Comparison of ENCODE assay signal across 9 mouse cellular contexts in genomic region chr15:99974476-99975220, GRCm38 (mm10). TPM values are rescaled to one million over a fixed set of nuclear protein-coding genes. Genes with fewer than 3 reads are reported as not detected.
DNase-seq lines count a peak whose midpoint lies in the region; ATAC-seq and TF ChIP-seq lines count a peak whose summit lies in the region.
"Had no signal": no experiment of that assay in that cellular context is flagged by ENCODE, and none has a peak within 500 bp of the region (broad histone marks: within the 10 kb centered on the region; RNA-seq: fewer than 3 reads in every experiment).

No protein-coding gene starts in this region.

- no peak for TF ChIP-seq CTCF in bone marrow macrophage, adult 2 months (IDR thresholded peaks at IDR 0.05; ENCODE audit: low read depth, low read length)
- no peak for TF ChIP-seq CTCF in embryonic fibroblast, embryonic 13.5 days (IDR thresholded peaks at IDR 0.05; ENCODE audit: borderline replicate concordance, insufficient read depth, low read length)

- peak overlapping the region; percentile 88 for H3K4me2 ChIP-seq in hindbrain, embryonic 12.5 days (replicated peaks)
- H3K4me2 ChIP-seq in hindbrain, embryonic 11.5 days (replicated peaks; ENCODE audit: low read depth, low read length) = no peak overlapping the region
- peak overlapping the region; percentile 32; the same call in 1 of the 2 replicates for H3K4me2 ChIP-seq in liver, embryonic 16.5 days (ENCODE audit: low read depth, low read length)

- no peak for ATAC-seq in hindbrain, embryonic 12.5 days (ENCODE audit: low FRiP score)
- no peak for ATAC-seq in hindbrain, embryonic 11.5 days (ENCODE audit: low FRiP score)
- ATAC-seq in liver, embryonic 16.5 days (ENCODE audit: low read depth) = no peak

- no peak overlapping the region for H3K4me3 ChIP-seq in hindbrain, embryonic 12.5 days
- H3K4me3 ChIP-seq in hindbrain, embryonic 11.5 days (ENCODE audit: low read depth, low read length) = no peak overlapping the region
- H3K4me3 ChIP-seq in bone marrow macrophage, adult 2 months (ENCODE audit: insufficient read depth, low read length) = peak overlapping the region; percentile 30; the same call in 1 of the 2 replicates
- H3K4me3 ChIP-seq in embryonic fibroblast, embryonic 13.5 days (ENCODE audit: insufficient read depth, low read length) = peak overlapping the region; percentile 26
- H3K4me3 ChIP-seq in liver, embryonic 16.5 days (ENCODE audit: low read depth, low read length) = peak overlapping the region; percentile 19; the same call in 1 of the 2 replicates

- no peak overlapping the region for H3K9ac ChIP-seq in hindbrain, embryonic 12.5 days
- no peak overlapping the region for H3K9ac ChIP-seq in hindbrain, embryonic 11.5 days (ENCODE audit: low read depth, low read length)
- H3K9ac ChIP-seq in liver, embryonic 16.5 days (ENCODE audit: low read depth, low read length) = no peak overlapping the region

- no peaks in the 10 kb centered on the region for H3K27me3 ChIP-seq in hindbrain, embryonic 12.5 days
- no peaks in the 10 kb centered on the region for H3K27me3 ChIP-seq in hindbrain, embryonic 11.5 days (ENCODE audit: control insufficient read depth, insufficient read depth, low read length)
- no peaks in the 10 kb centered on the region for H3K27me3 ChIP-seq in liver, embryonic 16.5 days (ENCODE audit: control insufficient read depth, insufficient read depth, low read depth, low read length)

- TF ChIP-seq POLR2A in bone marrow macrophage, adult 2 months (IDR thresholded peaks at IDR 0.05; ENCODE audit: borderline replicate concordance, low read depth, low read length) = no peak
- TF ChIP-seq POLR2A in embryonic fibroblast, embryonic 13.5 days (IDR thresholded peaks at IDR 0.05; ENCODE audit: low read depth, low read length) = no peak

- DNase-seq in hindbrain, embryonic 11.5 days (ENCODE audit: low spot score) = no peak
- no peak for DNase-seq in layer of hippocampus, postnatal 14 days (ENCODE audit: low spot score in 2 of 2)
- DNase-seq in ovary, postnatal 14 days (ENCODE audit: low spot score) = no peak
- DNase-seq: right cerebral cortex, postnatal 25 days had no signal

- no peaks in the 10 kb centered on the region for H3K36me3 ChIP-seq in hindbrain, embryonic 12.5 days
- no peaks in the 10 kb centered on the region for H3K36me3 ChIP-seq in hindbrain, embryonic 11.5 days (ENCODE audit: control insufficient read depth, insufficient read depth, low read length)
- H3K36me3 ChIP-seq in liver, embryonic 16.5 days (ENCODE audit: control insufficient read depth, insufficient read depth) = no peaks in the 10 kb centered on the region

- no peak overlapping the region for H3K27ac ChIP-seq in hindbrain, embryonic 12.5 days
- no peak overlapping the region for H3K27ac ChIP-seq in hindbrain, embryonic 11.5 days (ENCODE audit: low read depth, low read length)
- no peak overlapping the region for H3K27ac ChIP-seq in bone marrow macrophage, adult 2 months (ENCODE audit: insufficient read depth, low read depth, low read length)
- no peak overlapping the region for H3K27ac ChIP-seq in embryonic fibroblast, embryonic 13.5 days (ENCODE audit: insufficient read depth, low read length)
- H3K27ac ChIP-seq in liver, embryonic 16.5 days (ENCODE audit: low read length) = no peak overlapping the region

- 0 out of 2 replicates have a peak, but pooled peaks cover 3% of the 10 kb centered on the region for H3K4me1 ChIP-seq in hindbrain, embryonic 12.5 days
- no peaks in the 10 kb centered on the region for H3K4me1 ChIP-seq in hindbrain, embryonic 11.5 days (replicated peaks; ENCODE audit: control insufficient read depth, insufficient read depth, low read length)
- H3K4me1 ChIP-seq in bone marrow macrophage, adult 2 months (ENCODE audit: control insufficient read depth, insufficient read depth, low read length) = peaks cover 23% of the 10 kb centered on the region
- H3K4me1 ChIP-seq in embryonic fibroblast, embryonic 13.5 days (ENCODE audit: control insufficient read depth, insufficient read depth, low read length) = no peaks in the 10 kb centered on the region; the same call in 1 of the 2 replicates
- peaks cover 15% of the 10 kb centered on the region for H3K4me1 ChIP-seq in liver, embryonic 16.5 days (ENCODE audit: control insufficient read depth, low read depth, low read length)

- no peaks in the 10 kb centered on the region for H3K9me3 ChIP-seq in hindbrain, embryonic 12.5 days (replicated peaks)
- no peaks in the 10 kb centered on the region for H3K9me3 ChIP-seq in hindbrain, embryonic 11.5 days (ENCODE audit: control insufficient read depth, low read length)
- no peaks in the 10 kb centered on the region for H3K9me3 ChIP-seq in liver, embryonic 16.5 days (replicated peaks; ENCODE audit: control insufficient read depth, low read length)

- 79% methylated on average over 2 of the region's 2 CpGs for WGBS in hindbrain, embryonic 12.5 days
- WGBS in hindbrain, embryonic 11.5 days = 86% methylated on average over 2 of the region's 2 CpGs
- 27% methylated on average over 2 of the region's 2 CpGs for WGBS in liver, embryonic 16.5 days (ENCODE audit: insufficient replicate concordance)

RNA-seq across cellular contexts. Expression of gene Larp4, which starts 4.8 kb away (rescaled TPM):
- polyA plus RNA-seq in hindbrain, embryonic 12.5 days (2016; fragmentation: Nextera tagmentation; extraction: Ambion mirVana) = 31.2 and 34.5 TPM in 2 replicates
- 34.2 and 38.8 TPM in 2 replicates for polyA plus RNA-seq in hindbrain, embryonic 11.5 days (2014; fragmentation: Nextera tagmentation; extraction: Ambion mirVana)
- polyA plus RNA-seq in bone marrow macrophage, adult 2 months (2012; ENCODE audit: insufficient read depth, insufficient read length, missing spikeins) = 26.4 and 27.0 TPM in 2 replicates
- 50.3 and 61.0 TPM in 2 replicates for polyA plus RNA-seq in embryonic fibroblast, embryonic 13.5 days (2011; ENCODE audit: insufficient read length, low read depth, missing spikeins)
- polyA plus RNA-seq in liver, embryonic 16.5 days (2015; fragmentation: Nextera tagmentation; extraction: Ambion mirVana) = 16.6 and 17.1 TPM in 2 replicates
- 10 to 100 TPM; 52.3 to 56.8 TPM for total RNA-seq in layer of hippocampus, postnatal 14 days (2021)

RNA-seq across cellular contexts. Expression of gene Fam186a, which starts 7.8 kb away (rescaled TPM):
- 0.03 TPM in 1 of 2 replicates, not detected in the other for polyA plus RNA-seq in hindbrain, embryonic 12.5 days (2016; fragmentation: Nextera tagmentation; extraction: Ambion mirVana)
- 0.05 TPM in 1 of 2 replicates, not detected in the other for polyA plus RNA-seq in hindbrain, embryonic 11.5 days (2014; fragmentation: Nextera tagmentation; extraction: Ambion mirVana)
- polyA plus RNA-seq in bone marrow macrophage, adult 2 months (2012; ENCODE audit: insufficient read depth, insufficient read length, missing spikeins) = not detected in 2 replicates
- not detected in 2 replicates for polyA plus RNA-seq in embryonic fibroblast, embryonic 13.5 days (2011; ENCODE audit: insufficient read length, low read depth, missing spikeins)
- not detected in 2 replicates for polyA plus RNA-seq in liver, embryonic 16.5 days (2015; fragmentation: Nextera tagmentation; extraction: Ambion mirVana)
- under 1 TPM; 0.02 to 0.07 TPM for total RNA-seq in layer of hippocampus, postnatal 14 days (2021)
- total RNA-seq: hematopoietic stem cell, adult 5-6 weeks had no signal

Comparison
In these comparisons a context has a peak if more than half of its experiments do, and no peak if none do; other contexts are left out.
1. H3K4me3 ChIP-seq: peak in bone marrow macrophage, adult 2 months (single experiment), embryonic fibroblast, embryonic 13.5 days (single experiment) and liver, embryonic 16.5 days (single experiment); none in hindbrain, embryonic 12.5 days (single experiment) and hindbrain, embryonic 11.5 days (single experiment).